Mouse (Mus musculus) bone marrow, adult 2 months (tissue): ENCODE measurements at regions not wholly inside any gene's neighbourhood (a gene's known extent, or its start where the extent isn't known, plus 50 kb on each side); places are given as distances from the start of the nearest gene placed in this dataset.

Experiments
- CTCF ChIP-seq: fragments of 200-500 bp; IDR thresholded peaks from 2 replicates; pipeline ENCODE4 v1.5.1; 2011; ENCODE audit warnings: low read length, control low read depth; ENCODE audit not compliant: control insufficient read depth, insufficient read depth
- POLR2A ChIP-seq: fragments of 200-500 bp; IDR thresholded peaks from 2 replicates; pipeline ENCODE4 v1.6.1; 2011; ENCODE audit warnings: low read depth, mild to moderate bottlenecking, control low read depth, low read length, borderline replicate concordance; ENCODE audit not compliant: control insufficient read depth

DNA sequence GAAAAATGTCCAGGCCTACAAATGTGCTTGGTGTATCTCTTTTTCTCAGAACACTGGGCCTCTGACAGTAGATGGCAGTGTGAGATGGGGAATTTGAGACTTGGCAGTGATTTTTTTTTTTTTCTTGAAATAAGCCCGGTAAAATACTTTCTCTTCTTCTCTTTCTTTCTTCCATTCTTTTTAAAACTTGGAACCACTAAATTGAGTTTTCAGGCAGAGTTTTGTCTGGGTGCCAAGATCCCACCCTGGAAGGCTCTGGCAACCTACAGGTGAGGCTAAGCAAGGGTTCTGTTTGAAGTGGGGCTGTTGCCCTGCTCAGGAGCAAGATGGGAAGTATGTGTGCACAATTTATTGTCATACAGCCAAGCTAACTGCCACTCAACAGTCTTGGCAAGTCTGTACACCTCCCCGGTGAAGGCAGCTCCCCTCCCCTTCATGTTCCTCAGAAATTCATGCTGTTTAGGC lies 223.1 kb upstream of the Slc35b3 start:
- no peak for TF ChIP-seq POLR2A
- no peak for TF ChIP-seq CTCF
